ENCODE assay signal across 7 mouse cellular contexts in genomic region chr7:127016971-127017949, GRCm38 (mm10). TPM values are rescaled to one million over a fixed set of nuclear protein-coding genes. Genes with fewer than 3 reads are reported as not detected.
A peak's percentile ranks its signal among the peaks of the same experiment; 100 is the strongest.
DNase-seq lines count a peak whose midpoint lies in the region; ATAC-seq lines count a peak whose summit lies in the region.

Gene Pagr1a, minus strand, starts transcription at chr7:127017352.

- H3K9ac ChIP-seq in intestine, embryonic 16.5 days (ENCODE audit: low read depth, low read length) = peak within 1 kb of the TSS; percentile 83
- peak within 1 kb of the TSS; percentile 85 for H3K9ac ChIP-seq in midbrain, embryonic 11.5 days (ENCODE audit: low read length)

- H3K27me3 ChIP-seq in intestine, embryonic 16.5 days (replicated peaks; ENCODE audit: control insufficient read depth, insufficient read depth, low read length) = no peaks in the 10 kb centered on the region
- no peaks in the 10 kb centered on the region for H3K27me3 ChIP-seq in midbrain, embryonic 11.5 days (ENCODE audit: control insufficient read depth, insufficient read depth, low read length)

- peaks cover 58% of the 10 kb centered on the region for H3K4me1 ChIP-seq in intestine, embryonic 16.5 days (ENCODE audit: control insufficient read depth, insufficient read depth, low read length)
- peaks cover 38% of the 10 kb centered on the region for H3K4me1 ChIP-seq in midbrain, embryonic 11.5 days (ENCODE audit: control insufficient read depth, insufficient read depth, low read length)

- peak; percentile 96 for DNase-seq in adrenal gland, adult 8-10 months
- DNase-seq in embryo, embryonic 9.5 days (ENCODE audit: extremely low spot score) = peak; percentile 97
- DNase-seq in gastrocnemius, postnatal 4 days (ENCODE audit: low spot score in 2 of 2) = peak; percentile 90 to 97
- DNase-seq in left cerebral cortex, postnatal 36 days (ENCODE audit: low spot score in 2 of 2) = peak; percentile 95 to 96
- peak; percentile 100 for DNase-seq in midbrain, embryonic 11.5 days (ENCODE audit: low spot score, missing footprints)
- peak; percentile 100 for DNase-seq in skeletal muscle tissue, adult 2 months (ENCODE audit: low read depth, low spot score)

- H3K27ac ChIP-seq in intestine, embryonic 16.5 days (ENCODE audit: low read length) = peak within 1 kb of the TSS; percentile 92
- H3K27ac ChIP-seq in midbrain, embryonic 11.5 days (ENCODE audit: low read depth, low read length) = peak within 1 kb of the TSS; percentile 93

- peak; percentile 82 for ATAC-seq in intestine, embryonic 16.5 days
- peak; percentile 82 for ATAC-seq in midbrain, embryonic 11.5 days (ENCODE audit: low FRiP score)

- H3K4me3 ChIP-seq in intestine, embryonic 16.5 days (ENCODE audit: low read length) = peak within 1 kb of the TSS; percentile 66
- H3K4me3 ChIP-seq in midbrain, embryonic 11.5 days (ENCODE audit: low read depth, low read length) = peak within 1 kb of the TSS; percentile 80

- H3K36me3 ChIP-seq in intestine, embryonic 16.5 days (ENCODE audit: control insufficient read depth, insufficient read depth, low read length) = peaks cover 8% of the 10 kb centered on the region; the same call in 1 of the 2 replicates
- H3K36me3 ChIP-seq in midbrain, embryonic 11.5 days (ENCODE audit: control insufficient read depth, insufficient read depth, low read length) = peaks cover 4% of the 10 kb centered on the region; the same call in 1 of the 2 replicates

- 2% methylated on average over 39 of the region's 39 CpGs for WGBS in intestine, embryonic 16.5 days
- WGBS in midbrain, embryonic 11.5 days = 5% methylated on average over 39 of the region's 39 CpGs

- peak within 1 kb of the TSS; percentile 55 for H3K4me2 ChIP-seq in intestine, embryonic 16.5 days (ENCODE audit: low read depth, low read length)
- H3K4me2 ChIP-seq in midbrain, embryonic 11.5 days = peak within 1 kb of the TSS; percentile 94

- intact Hi-C loops in left cerebral cortex, postnatal 36 days (cut with DNase I) = loop anchor here (2.0 to 5.0 kb wide), 3 partner anchors 40 to 130 kb away; partner anchors contain the start of genes Cdiptos and Sez6l2

- no peaks in the 10 kb centered on the region for H3K9me3 ChIP-seq in intestine, embryonic 16.5 days (ENCODE audit: control insufficient read depth, low read length)
- no peaks in the 10 kb centered on the region for H3K9me3 ChIP-seq in midbrain, embryonic 11.5 days (ENCODE audit: control insufficient read depth, low read length)

RNA-seq across cellular contexts. Expression of gene Pagr1a, which starts in this region (rescaled TPM):
- 10 to 100 TPM in 3 of 4 experiments, 1 to 10 TPM in 1; 7.5 to 36.1 (median 14.3) TPM for total RNA-seq in adrenal gland, adult 8-10 months (2022)
- 10 to 100 TPM in 1 of 2 experiments, 1 to 10 TPM in 1; 9.1 to 14.7 TPM for total RNA-seq in gastrocnemius, postnatal 4 days (2021)
- polyA plus RNA-seq in intestine, embryonic 16.5 days (2015; fragmentation: Nextera tagmentation; extraction: Ambion mirVana) = 69.8 and 82.7 TPM in 2 replicates
- 10 to 100 TPM; 25.4 to 28.8 TPM for total RNA-seq in left cerebral cortex, postnatal 36 days (2021)
- polyA plus RNA-seq in midbrain, embryonic 11.5 days (2014; fragmentation: Nextera tagmentation; extraction: Ambion mirVana) = 59.0 and 70.6 TPM in 2 replicates

Comparison
In these comparisons a context has a peak if more than half of its experiments do, and no peak if none do; other contexts are left out.
1. Peak in every context shown above with its lines: DNase-seq, ATAC-seq, H3K4me3 ChIP-seq and H3K27ac ChIP-seq.